Mouse (Mus musculus) heart, embryonic 14.5 days (tissue): ENCODE measurements around the gene Atp5mpl. TPM values are rescaled to one million over a fixed set of nuclear protein-coding genes. Genes with fewer than 3 reads are reported as not detected.

Source experiments
- ATAC-seq: fragments of 200-750 bp; cut with Nextera tagmentation; 2 replicates; pipeline ENCODE4 v1.8.0; 2017; ENCODE audit warnings: low read depth, moderate TSS enrichment; ENCODE audit not compliant: insufficient number of reproducible peaks, insufficient read depth, low FRiP score
- H3K27ac ChIP-seq, 2 experiments: fragments of 200-500 bp in 1 of 2; fragments of 300-500 bp in 1 of 2; sonication (generic) in 1 of 2; replicated peaks in 1 of 2; 2 replicates each; pipeline ENCODE4 v1.5.1; 2012 to 2014; ENCODE audit warnings: low read depth in 2 of 2, low read length in 2 of 2, control low read depth in 1 of 2, mild to moderate bottlenecking in 1 of 2, mixed read lengths in 1 of 2; ENCODE audit not compliant: control insufficient read depth in 1 of 2, insufficient read depth in 1 of 2
- H3K27me3 ChIP-seq: fragments of 300-500 bp; sonication (generic); 2 replicates; pipeline ENCODE4 v1.6.1; 2014; ENCODE audit warnings: mild to moderate bottlenecking, low read length, control low read depth; ENCODE audit not compliant: control insufficient read depth, insufficient read depth
- H3K36me3 ChIP-seq: fragments of 300-500 bp; sonication (generic); 2 replicates; pipeline ENCODE4 v1.6.1; 2014; ENCODE audit warnings: mild to moderate bottlenecking, control low read depth, low read length, mixed read lengths; ENCODE audit not compliant: control insufficient read depth, insufficient read depth
- H3K4me1 ChIP-seq, 2 experiments: fragments of 200-500 bp in 1 of 2; fragments of 300-500 bp in 1 of 2; sonication (generic) in 1 of 2; 2 replicates each; pipeline ENCODE4 v1.6.1; 2012 to 2014; ENCODE audit warnings: low read length in 2 of 2, control low read depth in 1 of 2, mixed read lengths in 1 of 2; ENCODE audit not compliant: control insufficient read depth in 2 of 2, insufficient read depth in 2 of 2
- H3K4me2 ChIP-seq: fragments of 300-500 bp; sonication (generic); 2 replicates; pipeline ENCODE4 v1.6.1; 2014; ENCODE audit warnings: mild to moderate bottlenecking, low read length
- H3K4me3 ChIP-seq, 2 experiments: fragments of 200-500 bp in 1 of 2; fragments of 300-500 bp in 1 of 2; sonication (generic) in 1 of 2; 2 replicates each; pipeline ENCODE4 v1.5.1; 2012 to 2014; ENCODE audit warnings: low read length in 2 of 2, mild to moderate bottlenecking in 2 of 2, control low read depth in 1 of 2, low read depth in 1 of 2, moderate library complexity in 1 of 2; ENCODE audit not compliant: control insufficient read depth in 1 of 2, insufficient read depth in 1 of 2
- H3K9ac ChIP-seq: fragments of 300-500 bp; sonication (generic); 2 replicates; pipeline ENCODE4 v1.6.1; 2014; ENCODE audit warnings: mild to moderate bottlenecking, low read length
- H3K9me3 ChIP-seq: fragments of 300-500 bp; sonication (generic); 2 replicates; pipeline ENCODE4 v1.6.1; 2016; ENCODE audit warnings: low read length, control low read depth; ENCODE audit not compliant: control insufficient read depth
- WGBS: fragments of 180-500 bp; shearing (Covaris S2); extraction: QIAGEN DNeasy Blood & Tissue Kit; methylation state at CpG from one replicate; pipeline ENCODE4 v1.1.7; 2014; 5-methylcytosine and 5-hydroxymethylcytosine counted together
- polyA plus RNA-seq: library from polyadenylated mRNA; unstranded; fragments of >200 nt; fragmentation: Nextera tagmentation; extraction: Ambion mirVana; gene quantifications from 2 replicates; pipeline ENCODE4 v1.2.1, GENCODE M21; 2014

Atp5mpl gene
- polyA plus RNA-seq, 1 experiment from 2014 or later: 2,053 TPM

DNA sequence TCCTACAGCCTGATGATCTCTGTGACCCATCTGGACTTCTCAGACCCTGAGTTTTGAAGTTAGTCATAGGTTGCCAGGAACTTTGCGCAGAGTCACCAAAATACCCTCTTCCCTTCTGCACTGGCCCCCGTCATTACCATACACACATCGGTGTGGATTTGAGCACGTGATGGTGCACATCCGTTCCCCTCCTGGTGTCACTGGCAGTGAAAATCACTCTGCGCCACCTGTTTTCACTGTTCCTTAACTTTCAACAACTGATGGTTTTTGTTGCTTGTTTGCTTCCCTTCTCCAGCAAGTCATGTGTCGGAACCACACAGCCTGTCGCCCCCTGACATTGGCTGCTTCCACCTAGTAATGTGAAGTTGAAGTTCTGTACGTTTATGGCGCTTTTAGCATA lies 5.7 kb upstream of the Atp5mpl start:
- Histone ChIP-seq H3K9ac (no peak overlapping the region), H3K4me2 (no peak overlapping the region), H3K27ac (no peak overlapping the region), H3K4me3 (no peak overlapping the region), H3K36me3 (no peaks in the 10 kb centered on the region), H3K27me3 (no peaks in the 10 kb centered on the region), H3K4me1 (peaks cover 9 to 12% of the 10 kb centered on the region in 2 experiments), H3K9me3 (peaks cover 2% of the 10 kb centered on the region; the same call in 1 of the 2 replicates)
- no peak for ATAC-seq
- 91% methylated on average over 10 of the region's 10 CpGs for WGBS

- no peak for ATAC-seq
- Histone ChIP-seq H3K4me3 (no peak within 1 kb of the TSS), H3K4me1 (0 out of 4 replicates have a peak, but pooled peaks cover 0 to under 1% of the 10 kb centered on the region in 2 experiments), H3K27ac (no peak within 1 kb of the TSS), H3K36me3 (no peaks in the 10 kb centered on the region), H3K9ac (no peak within 1 kb of the TSS), H3K27me3 (no peaks in the 10 kb centered on the region), H3K4me2 (no peak within 1 kb of the TSS), H3K9me3 (peaks cover 2% of the 10 kb centered on the region; the same call in 1 of the 2 replicates)
- WGBS: 85% methylated on average over 18 of the region's 18 CpGs
These were observed 4.5 kb upstream of the Atp5mpl start, which contains the start of gene Tdrd9 for GRCm38 (mm10) chr12:111971231-111971686. Gene Tdrd9 (plus strand): TSS chr12:111971559.

DNA sequence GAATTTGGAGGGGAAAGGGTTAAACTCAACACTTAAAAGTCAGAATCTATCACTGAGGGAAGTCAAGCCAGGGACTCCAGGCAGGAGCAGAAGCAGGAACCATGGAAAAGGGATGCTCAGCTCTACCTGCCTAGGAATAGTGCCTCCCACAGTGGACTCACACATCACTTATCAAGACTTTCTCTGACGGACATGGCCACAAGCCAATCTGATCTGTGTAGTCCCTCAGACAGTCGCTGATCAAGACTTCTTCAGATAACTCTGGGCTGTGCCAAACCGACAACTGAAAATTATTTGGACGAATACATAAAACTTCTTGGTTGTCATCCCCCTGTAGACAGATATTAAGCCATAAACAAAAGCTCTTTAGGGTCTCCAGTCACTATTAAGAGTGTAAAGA lies 3.3 kb upstream of the Atp5mpl start:
- H3K27ac ChIP-seq: no peak overlapping the region
- no peak overlapping the region for H3K9ac ChIP-seq
- peaks cover 2% of the 10 kb centered on the region; the same call in 1 of the 2 replicates for H3K9me3 ChIP-seq
- no peak for ATAC-seq
- H3K36me3 ChIP-seq: no peaks in the 10 kb centered on the region
- peaks cover 3 to 11% of the 10 kb centered on the region in 2 experiments; a peak in 3 of 4 replicates for H3K4me1 ChIP-seq
- 76% methylated on average over 4 of the region's 4 CpGs for WGBS
- no peak overlapping the region for H3K4me3 ChIP-seq
- no peaks in the 10 kb centered on the region for H3K27me3 ChIP-seq
- no peak overlapping the region for H3K4me2 ChIP-seq

GRCm38 (mm10) chr12:111963339-111963738 lies 3.4 kb downstream of the Atp5mpl start:
- Histone ChIP-seq H3K9me3 (no peaks in the 10 kb centered on the region), H3K4me2 (no peak overlapping the region), H3K4me1 (peaks cover 3 to 11% of the 10 kb centered on the region in 2 experiments), H3K4me3 (no peak overlapping the region), H3K9ac (no peak overlapping the region), H3K27ac (no peak overlapping the region), H3K27me3 (no peaks in the 10 kb centered on the region), H3K36me3 (peaks cover 53% of the 10 kb centered on the region)
- no peak for ATAC-seq
- 80% methylated on average over 5 of the region's 5 CpGs for whole genome bisulfite sequencing

DNA sequence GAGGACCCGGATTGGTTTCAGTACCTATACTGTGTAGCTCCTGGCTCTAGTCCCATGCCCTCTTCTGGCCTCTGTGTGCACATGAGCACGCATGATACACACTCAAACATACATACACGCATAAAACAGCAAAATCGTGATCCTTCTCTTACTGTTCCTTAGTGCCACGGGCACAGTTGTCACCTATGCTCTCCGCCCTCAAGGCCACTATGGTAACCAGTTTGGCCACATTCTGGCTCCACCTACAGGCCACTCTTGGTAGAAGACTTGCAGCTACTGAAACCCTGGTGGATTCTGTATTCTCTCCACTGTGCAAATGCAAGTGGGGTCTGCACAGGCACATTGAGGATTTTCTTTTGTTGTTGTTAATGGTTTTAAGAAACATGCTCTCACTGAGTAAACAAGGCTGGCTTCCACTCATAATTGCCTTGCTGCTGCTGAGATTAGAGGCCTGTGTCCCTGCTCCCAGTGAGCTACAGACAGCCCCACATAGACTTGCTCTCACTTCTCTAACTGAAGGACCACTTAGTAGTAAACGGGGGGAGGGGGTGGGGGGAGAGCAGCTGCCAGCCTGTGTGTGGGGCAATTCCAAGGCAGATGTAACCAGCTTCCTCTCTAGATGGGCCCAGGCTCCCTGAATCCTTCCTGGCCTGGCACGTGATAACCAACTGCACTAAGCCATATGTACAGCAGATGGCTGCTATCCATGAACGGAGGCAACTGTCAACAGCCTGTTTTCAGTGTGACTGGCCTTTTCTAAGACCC lies 8.5 kb downstream of the Atp5mpl start:
- H3K27ac ChIP-seq: no peak overlapping the region
- 32% methylated on average over 9 of the region's 9 CpGs for WGBS
- peaks cover 41% of the 10 kb centered on the region for H3K36me3 ChIP-seq
- ATAC-seq: peak; percentile 51; the same call in 1 of the 2 replicates
- no peaks in the 10 kb centered on the region for H3K27me3 ChIP-seq
- H3K4me1 ChIP-seq: no peaks in the 10 kb centered on the region; a peak in 1 of 4 replicates
- H3K9ac ChIP-seq: no peak overlapping the region
- no peaks in the 10 kb centered on the region for H3K9me3 ChIP-seq
- no peak overlapping the region for H3K4me3 ChIP-seq
- no peak overlapping the region for H3K4me2 ChIP-seq

DNA sequence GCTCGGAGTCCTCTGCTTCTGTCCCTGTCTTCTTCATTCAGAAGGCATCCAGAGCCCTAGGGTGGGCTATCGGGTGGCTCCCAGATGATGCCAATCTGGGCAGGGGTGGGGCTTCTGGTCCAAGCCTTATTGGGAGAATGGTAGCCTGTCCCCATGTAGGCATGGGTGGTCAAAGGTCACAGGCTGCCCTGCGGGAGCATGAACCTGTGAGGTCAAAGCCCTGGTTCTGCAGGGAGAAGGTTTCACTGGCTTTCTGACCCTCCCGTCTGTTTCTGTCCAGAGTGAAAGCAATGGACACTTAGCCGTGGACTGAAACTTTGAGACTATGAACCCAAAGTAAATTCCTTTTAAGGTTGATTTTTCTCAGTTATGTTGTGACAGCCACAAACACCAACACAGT lies 10.6 kb downstream of the Atp5mpl start:
- Histone ChIP-seq H3K4me3 (no peak overlapping the region), H3K9me3 (no peaks in the 10 kb centered on the region), H3K4me2 (no peak overlapping the region), H3K36me3 (peaks cover 20% of the 10 kb centered on the region), H3K4me1 (no peaks in the 10 kb centered on the region; a peak in 1 of 4 replicates), H3K27ac (no peak overlapping the region), H3K9ac (no peak overlapping the region), H3K27me3 (no peaks in the 10 kb centered on the region)
- no peak for ATAC-seq
- WGBS: 80% methylated on average over 5 of the region's 5 CpGs

DNA sequence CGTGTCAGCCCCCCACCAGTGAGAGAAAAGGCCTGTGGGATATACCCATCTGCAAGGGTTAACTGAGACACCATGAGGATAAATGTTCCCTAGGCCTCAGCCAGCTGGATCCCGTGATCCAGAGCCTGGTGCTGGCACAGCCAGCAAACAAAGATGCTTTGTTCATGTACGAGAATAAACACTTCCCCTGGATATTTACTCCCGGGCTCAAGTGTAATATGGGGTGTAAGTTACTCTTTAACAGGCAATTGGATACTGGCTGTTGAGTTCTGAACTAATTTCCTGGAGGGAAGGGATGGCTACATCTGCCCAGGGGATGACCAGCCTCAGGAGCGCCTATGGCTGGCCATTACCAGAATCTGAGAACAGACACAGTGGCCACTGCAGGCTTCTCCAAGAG lies 15.1 kb downstream of the Atp5mpl start:
- ATAC-seq: no peak
- Histone ChIP-seq H3K36me3 (no peaks in the 10 kb centered on the region), H3K9ac (no peak overlapping the region), H3K27ac (no peak overlapping the region), H3K4me2 (no peak overlapping the region), H3K9me3 (no peaks in the 10 kb centered on the region), H3K4me3 (no peak overlapping the region), H3K27me3 (no peaks in the 10 kb centered on the region), H3K4me1 (no peaks in the 10 kb centered on the region)
- 68% methylated on average over 5 of the region's 5 CpGs for WGBS
